Mouse (Mus musculus) stomach, postnatal 0 days (tissue): ENCODE measurements around the gene Prdx3. TPM values are rescaled to one million over a fixed set of nuclear protein-coding genes. Genes with fewer than 3 reads are reported as not detected.

Source experiments
- ATAC-seq: fragments of 200-750 bp; cut with Nextera tagmentation; 2 replicates; pipeline ENCODE4 v1.8.0; 2017; ENCODE audit not compliant: low FRiP score, low TSS enrichment
- DNase-seq: peaks from one replicate; pipeline ENCODE4 v3.0.0-alpha.2; 2016; ENCODE audit warnings: low spot score
- H3K27ac ChIP-seq: fragments of 300-500 bp; sonication (generic); replicated peaks from 2 replicates; pipeline ENCODE4 v1.5.1; 2014; ENCODE audit warnings: mild to moderate bottlenecking, control low read depth
- H3K27me3 ChIP-seq: fragments of 300-500 bp; sonication (generic); 2 replicates; pipeline ENCODE4 v1.6.1; 2014; ENCODE audit warnings: low read length; ENCODE audit not compliant: control insufficient read depth, insufficient read depth
- H3K36me3 ChIP-seq: fragments of 300-500 bp; sonication (generic); 2 replicates; pipeline ENCODE4 v1.6.1; 2014; ENCODE audit warnings: low read length, mixed read lengths; ENCODE audit not compliant: control insufficient read depth, insufficient read depth
- H3K4me1 ChIP-seq: fragments of 300-500 bp; sonication (generic); replicated peaks from 2 replicates; pipeline ENCODE4 v1.6.1; 2014; ENCODE audit warnings: antibody characterized with exemption; ENCODE audit not compliant: control insufficient read depth, insufficient read depth
- H3K4me2 ChIP-seq: fragments of 300-500 bp; sonication (generic); replicated peaks from 2 replicates; pipeline ENCODE4 v1.6.1; 2014; ENCODE audit warnings: low read depth, mild to moderate bottlenecking, control low read depth, moderate library complexity
- H3K4me3 ChIP-seq: fragments of 300-500 bp; sonication (generic); 2 replicates; pipeline ENCODE4 v1.5.1; 2014; ENCODE audit warnings: low read depth, low read length, control low read depth
- H3K9ac ChIP-seq: fragments of 300-500 bp; sonication (generic); 2 replicates; pipeline ENCODE4 v1.6.1; 2014; ENCODE audit warnings: mild to moderate bottlenecking, low read length, control low read depth, mixed read lengths
- H3K9me3 ChIP-seq: fragments of 300-500 bp; sonication (generic); 2 replicates; pipeline ENCODE4 v1.6.1; 2016; ENCODE audit warnings: low read length; ENCODE audit not compliant: control insufficient read depth
- CTCF ChIP-seq: IDR thresholded peaks from 2 replicates; pipeline ENCODE4 v1.5.1; 2016; ENCODE audit warnings: antibody characterized with exemption, low read depth, mild to moderate bottlenecking, moderate library complexity
- EP300 ChIP-seq: optimal IDR thresholded peaks from 2 replicates; pipeline ENCODE3; 2016; ENCODE audit warnings: antibody characterized with exemption
- WGBS: fragments of 180-500 bp; shearing (Covaris S2); extraction: QIAGEN DNeasy Blood & Tissue Kit; methylation state at CpG from one replicate; pipeline ENCODE4 v1.1.7; 2014; 5-methylcytosine and 5-hydroxymethylcytosine counted together
- polyA plus RNA-seq: library from polyadenylated mRNA; unstranded; fragments of >200 nt; fragmentation: Nextera tagmentation; extraction: Ambion mirVana; gene quantifications from 2 replicates; pipeline ENCODE4 v1.2.1, GENCODE M21; 2015

Prdx3 gene
- polyA plus RNA-seq, 1 experiment from 2014 or later = 127 TPM

DNA sequence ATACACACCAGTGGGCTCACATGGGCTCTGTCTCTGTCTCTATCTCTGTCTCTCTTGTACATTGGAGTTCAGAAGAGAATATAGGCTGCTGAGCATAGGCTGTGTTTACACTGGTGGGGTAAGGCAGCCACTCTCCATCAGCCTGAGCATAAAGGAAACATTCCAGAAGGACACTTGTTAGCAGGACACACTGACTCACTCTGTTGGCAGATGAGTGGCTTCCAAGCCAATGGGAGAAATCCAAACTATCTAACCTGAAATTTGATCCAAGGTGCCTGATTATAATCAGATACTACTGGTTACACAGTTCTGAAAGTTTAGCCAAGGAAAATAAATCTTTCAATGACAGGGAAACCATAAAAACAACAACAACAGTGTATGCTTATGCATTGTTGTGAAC is 28.6 kb downstream of the Prdx3 start:
- no peak for DNase-seq
- Histone ChIP-seq H3K9ac (no peak overlapping the region), H3K9me3 (no peaks in the 10 kb centered on the region), H3K27ac (no peak overlapping the region), H3K4me1 (no peaks in the 10 kb centered on the region), H3K4me2 (no peak overlapping the region), H3K4me3 (no peak overlapping the region), H3K27me3 (no peaks in the 10 kb centered on the region), H3K36me3 (no peaks in the 10 kb centered on the region)
- no peak for ATAC-seq
- no peak for TF ChIP-seq EP300
- no peak for TF ChIP-seq CTCF

DNA sequence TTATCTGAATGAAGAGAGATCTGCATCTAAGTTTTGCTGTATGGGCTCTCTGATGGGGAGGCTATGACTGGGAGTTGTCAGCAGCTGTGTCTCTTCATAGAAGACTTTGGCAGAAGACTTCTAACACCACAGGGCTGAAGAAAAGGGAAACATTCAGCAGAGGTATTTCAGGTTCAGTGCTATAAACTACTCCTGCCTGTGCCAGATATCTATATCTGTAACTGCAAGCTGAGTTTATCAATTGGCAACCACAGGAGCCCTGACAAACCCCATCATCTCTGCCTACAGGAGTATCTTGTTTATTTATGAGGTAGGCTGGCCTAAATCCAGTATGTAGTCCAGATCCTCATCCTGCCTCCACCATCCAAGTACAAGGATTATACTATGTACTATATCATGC is 31.0 kb downstream of the Prdx3 start:
- Histone ChIP-seq H3K9ac (no peak overlapping the region), H3K36me3 (no peaks in the 10 kb centered on the region), H3K4me3 (no peak overlapping the region), H3K4me2 (no peak overlapping the region), H3K9me3 (no peaks in the 10 kb centered on the region), H3K27me3 (no peaks in the 10 kb centered on the region), H3K27ac (no peak overlapping the region), H3K4me1 (no peaks in the 10 kb centered on the region)
- no peak for ATAC-seq
- no peak for DNase-seq
- no peak for TF ChIP-seq CTCF
- no peak for TF ChIP-seq EP300

DNA sequence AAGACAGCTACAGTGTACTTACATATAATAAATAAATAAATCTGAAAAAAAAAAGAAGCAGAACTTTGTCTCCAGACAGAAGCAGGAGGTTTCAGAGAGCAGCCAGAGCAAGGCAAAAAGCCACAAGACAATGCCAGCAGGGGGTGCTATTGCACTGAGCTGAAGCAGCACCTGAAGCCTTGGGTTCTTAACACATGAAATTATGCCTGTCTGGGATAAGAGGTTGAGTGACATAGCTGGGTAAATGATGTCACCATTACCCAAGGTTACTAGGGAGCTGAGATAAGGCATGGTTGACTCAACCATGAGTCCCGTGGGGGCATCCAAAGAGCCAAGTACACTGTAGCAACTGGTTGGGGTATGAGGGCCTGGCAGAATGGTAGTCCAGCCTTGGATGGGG is 36.6 kb downstream of the Prdx3 start:
- H3K36me3 ChIP-seq = peaks cover 11% of the 10 kb centered on the region
- no peaks in the 10 kb centered on the region for H3K4me1 ChIP-seq
- ATAC-seq = peak; percentile 71
- no peaks in the 10 kb centered on the region for H3K9me3 ChIP-seq
- H3K27ac ChIP-seq = no peak overlapping the region
- H3K4me3 ChIP-seq = no peak overlapping the region
- WGBS = 55% methylated on average over 1 of the region's 1 CpGs
- no peak overlapping the region for H3K4me2 ChIP-seq
- DNase-seq = peak; percentile 78
- TF ChIP-seq CTCF (peak; percentile 88), EP300 (no peak)
- H3K9ac ChIP-seq = no peak overlapping the region
- H3K27me3 ChIP-seq = no peaks in the 10 kb centered on the region

DNA sequence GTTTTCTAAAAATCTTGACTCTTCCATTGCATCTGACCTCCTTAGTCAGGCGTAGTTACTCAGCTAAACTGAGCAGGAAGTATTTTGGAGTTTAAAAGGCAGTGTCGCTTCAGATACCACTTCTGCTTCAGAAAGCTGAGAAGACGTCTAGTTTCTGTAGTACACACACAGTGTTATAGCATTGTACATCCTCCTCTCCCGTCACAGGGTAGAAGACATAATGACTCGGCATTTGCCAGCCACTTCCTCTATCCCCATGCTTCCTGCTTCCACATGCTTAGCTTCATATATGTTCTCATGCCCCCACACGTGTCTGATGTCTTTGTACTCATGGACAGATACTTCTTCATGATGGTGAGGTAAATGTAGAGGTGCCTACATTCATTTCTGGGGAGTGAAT is 55.7 kb downstream of the Prdx3 start:
- ATAC-seq (no peak), DNase-seq (no peak)
- H3K4me3 ChIP-seq = no peak overlapping the region
- TF ChIP-seq EP300 (no peak), CTCF (no peak)
- H3K9ac ChIP-seq = no peak overlapping the region
- no peak overlapping the region for H3K4me2 ChIP-seq
- H3K9me3 ChIP-seq = no peaks in the 10 kb centered on the region
- no peak overlapping the region for H3K27ac ChIP-seq
- peaks cover 2% of the 10 kb centered on the region for H3K36me3 ChIP-seq
- 80% methylated on average over 6 of the region's 6 CpGs for WGBS
- H3K4me1 ChIP-seq = no peaks in the 10 kb centered on the region
- no peaks in the 10 kb centered on the region for H3K27me3 ChIP-seq

Other genes with a start within 250 kb of the Prdx3 start
- 0.71 and 0.81 TPM in 2 replicates for gene Nanos1, start 118.6 kb downstream of the Prdx3 start, polyA plus RNA-seq
- gene Eif3a, start 83.9 kb downstream of the Prdx3 start, polyA plus RNA-seq = 54.9 and 60.1 TPM in 2 replicates
- gene Fam45a, start 63.0 kb downstream of the Prdx3 start, polyA plus RNA-seq = 23.6 and 24.5 TPM in 2 replicates
- 2.2 and 2.8 TPM in 2 replicates for gene Sfxn4, start 13.1 kb downstream of the Prdx3 start, polyA plus RNA-seq
- 1.0 and 1.1 TPM in 2 replicates for gene Grk5, start 15.2 kb upstream of the Prdx3 start, polyA plus RNA-seq